Mouse (Mus musculus) forebrain, embryonic 14.5 days (tissue): Measurements from ENCODE around the gene Tmem143. TPM values are rescaled to one million over a fixed set of nuclear protein-coding genes. Genes with fewer than 3 reads are reported as not detected.

ENCODE experiments used
- ATAC-seq: fragments of 200-750 bp; cut with Nextera tagmentation; 2 replicates; pipeline ENCODE4 v1.8.0; 2017; ENCODE audit warnings: mild to moderate bottlenecking, moderate library complexity
- DNase-seq: peaks from one replicate; pipeline ENCODE4 v3.0.0-alpha.2; 2015; ENCODE audit warnings: low spot score
- H3K27ac ChIP-seq: fragments of 300-500 bp; sonication (generic); 2 replicates; pipeline ENCODE4 v1.5.1; 2014; ENCODE audit warnings: low read depth, mild to moderate bottlenecking, control low read depth, low read length, moderate library complexity
- H3K27me3 ChIP-seq: fragments of 300-500 bp; sonication (generic); replicated peaks from 2 replicates; pipeline ENCODE4 v1.6.1; 2014; ENCODE audit warnings: low read length, control low read depth, mixed read lengths; ENCODE audit not compliant: control insufficient read depth, insufficient read depth
- H3K36me3 ChIP-seq: fragments of 300-500 bp; sonication (generic); 2 replicates; pipeline ENCODE4 v1.6.1; 2014; ENCODE audit warnings: low read length, control low read depth; ENCODE audit not compliant: control insufficient read depth, insufficient read depth
- H3K4me1 ChIP-seq: fragments of 300-500 bp; sonication (generic); 2 replicates; pipeline ENCODE4 v1.6.1; 2014; ENCODE audit warnings: antibody characterized with exemption, low read length, control low read depth; ENCODE audit not compliant: control insufficient read depth, insufficient read depth
- H3K4me2 ChIP-seq: fragments of 300-500 bp; sonication (generic); 2 replicates; pipeline ENCODE4 v1.6.1; 2014; ENCODE audit warnings: mild to moderate bottlenecking, control low read depth, low read length
- H3K4me3 ChIP-seq: fragments of 300-500 bp; sonication (generic); 2 replicates; pipeline ENCODE4 v1.5.1; 2014; ENCODE audit warnings: low read depth, low read length, control low read depth
- H3K9ac ChIP-seq: fragments of 300-500 bp; sonication (generic); 2 replicates; pipeline ENCODE4 v1.6.1; 2014; ENCODE audit warnings: mild to moderate bottlenecking, low read length, control low read depth, moderate library complexity
- H3K9me3 ChIP-seq: fragments of 300-500 bp; sonication (generic); replicated peaks from 2 replicates; pipeline ENCODE4 v1.6.1; 2016; ENCODE audit warnings: low read length, control low read depth, mixed read lengths; ENCODE audit not compliant: control insufficient read depth
- WGBS: fragments of 180-500 bp; shearing (Covaris S2); extraction: QIAGEN DNeasy Blood & Tissue Kit; methylation state at CpG from one replicate; pipeline ENCODE4 v1.1.7; 2014; 5-methylcytosine and 5-hydroxymethylcytosine counted together
- polyA plus RNA-seq: library from polyadenylated mRNA; unstranded; fragments of >200 nt; fragmentation: Nextera tagmentation; extraction: Ambion mirVana; gene quantifications from 2 replicates; pipeline ENCODE4 v1.2.1, GENCODE M21; 2014

The Tmem143 gene
- polyA plus RNA-seq, 1 experiment from 2014 or later: 5.1 TPM

DNA sequence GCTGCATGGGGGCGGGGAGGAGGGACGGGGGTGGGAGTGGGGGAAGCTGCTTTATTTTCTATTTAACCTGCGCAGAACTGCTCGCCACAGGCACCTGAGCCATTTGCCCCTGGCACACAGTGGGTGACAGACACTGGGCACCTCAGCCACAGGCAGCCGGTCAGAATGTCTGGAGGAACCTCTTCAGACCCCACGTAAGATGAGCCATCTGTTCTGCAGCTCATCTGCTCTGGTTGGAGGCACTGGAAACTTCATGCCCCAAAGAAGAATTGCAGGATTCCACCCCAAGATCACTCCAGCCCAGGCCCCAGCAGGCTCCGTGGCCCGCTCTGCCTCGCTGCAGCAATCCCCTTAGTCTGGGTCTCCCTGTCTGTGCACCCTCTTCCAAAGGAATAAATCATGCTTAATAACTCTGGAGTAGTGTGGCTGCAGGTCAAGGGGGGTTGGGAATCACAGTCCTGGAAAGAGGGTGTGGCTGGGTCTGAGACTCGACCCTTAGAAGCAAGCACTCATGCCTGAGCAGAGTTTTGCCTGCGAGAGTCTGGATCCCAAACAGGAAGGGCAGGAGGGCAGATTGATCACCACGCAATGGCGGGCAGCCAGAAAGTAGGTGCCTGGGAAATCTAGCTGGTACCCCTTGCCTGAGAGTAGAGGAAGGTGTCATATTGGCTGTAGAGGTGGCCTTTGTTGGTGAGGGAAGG lies 20.4 kb downstream of the Tmem143 start:
- no peaks in the 10 kb centered on the region for H3K27me3 ChIP-seq
- H3K4me1 ChIP-seq: peaks cover 17% of the 10 kb centered on the region
- peak overlapping the region; percentile 23 for H3K4me3 ChIP-seq
- peak; percentile 49; the same call in 1 of the 2 replicates for ATAC-seq
- no peaks in the 10 kb centered on the region for H3K9me3 ChIP-seq
- H3K9ac ChIP-seq: peak overlapping the region; percentile 54
- DNase-seq: no peak
- H3K36me3 ChIP-seq: no peaks in the 10 kb centered on the region
- peak overlapping the region; percentile 50 for H3K4me2 ChIP-seq
- WGBS: 38% methylated on average over 12 of the region's 13 CpGs
- H3K27ac ChIP-seq: peak overlapping the region; percentile 87

DNA sequence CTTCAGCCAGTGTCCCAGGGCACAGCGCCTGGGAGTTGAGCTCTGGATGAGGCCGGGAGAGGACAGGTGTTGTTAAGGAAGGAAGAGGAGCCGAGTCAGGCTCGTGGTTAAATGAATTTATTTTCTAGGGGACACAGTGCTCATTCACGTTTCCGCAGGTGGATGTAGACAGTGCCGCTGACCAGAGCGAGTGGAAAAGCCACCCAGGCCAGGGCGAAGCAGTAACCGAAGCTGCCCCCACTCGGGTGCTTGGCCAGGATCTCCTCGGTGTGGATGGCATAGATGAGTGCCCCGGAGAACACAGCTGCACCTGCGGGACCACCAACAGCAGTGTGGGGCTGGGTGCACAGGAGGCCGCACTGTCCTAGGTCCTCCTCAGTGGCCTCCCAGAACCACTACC lies 21.2 kb downstream of the Tmem143 start:
- ATAC-seq (no peak), DNase-seq (no peak)
- Histone ChIP-seq H3K27me3 (no peaks in the 10 kb centered on the region), H3K4me1 (peaks cover 24% of the 10 kb centered on the region), H3K9ac (peak overlapping the region; percentile 32), H3K4me3 (no peak overlapping the region), H3K4me2 (no peak overlapping the region), H3K36me3 (no peaks in the 10 kb centered on the region), H3K9me3 (no peaks in the 10 kb centered on the region), H3K27ac (peak overlapping the region; percentile 87)
- WGBS: 87% methylated on average over 15 of the region's 15 CpGs

- no peak overlapping the region for H3K4me2 ChIP-seq
- no peak overlapping the region for H3K27ac ChIP-seq
- H3K27me3 ChIP-seq: no peaks in the 10 kb centered on the region
- ATAC-seq (no peak), DNase-seq (no peak)
- no peaks in the 10 kb centered on the region for H3K9me3 ChIP-seq
- no peaks in the 10 kb centered on the region for H3K36me3 ChIP-seq
- no peak overlapping the region for H3K9ac ChIP-seq
- WGBS: 72% methylated on average over 14 of the region's 14 CpGs
- peaks cover 24% of the 10 kb centered on the region for H3K4me1 ChIP-seq
- H3K4me3 ChIP-seq: no peak overlapping the region
These were observed 22.4 kb downstream of the Tmem143 start for GRCm38 (mm10) chr7:45919083-45919671.

DNA sequence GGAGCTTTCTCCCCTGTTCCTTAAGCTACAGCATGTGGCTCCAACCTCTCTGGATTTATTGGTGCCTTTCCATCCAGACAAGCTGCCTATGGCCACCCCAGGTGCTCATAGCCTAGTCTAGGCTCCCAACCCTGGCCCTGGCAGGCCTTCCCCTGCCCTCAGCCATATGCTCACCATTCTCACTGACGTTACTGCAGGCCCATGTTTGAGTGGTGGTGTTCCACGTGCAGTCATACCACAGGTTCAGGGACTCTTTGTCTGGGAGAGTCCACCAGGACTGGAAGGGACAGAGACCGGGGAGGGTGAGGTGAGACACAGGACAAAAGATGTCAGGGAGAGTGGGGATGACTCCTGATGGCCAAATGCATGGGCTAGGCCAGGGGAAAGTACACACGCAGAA lies 23.0 kb downstream of the Tmem143 start:
- no peak for DNase-seq
- Histone ChIP-seq H3K27ac (no peak overlapping the region; the same call in 1 of the 2 replicates), H3K9me3 (no peaks in the 10 kb centered on the region), H3K9ac (no peak overlapping the region), H3K36me3 (no peaks in the 10 kb centered on the region), H3K4me3 (no peak overlapping the region), H3K4me1 (peaks cover 24% of the 10 kb centered on the region), H3K27me3 (no peaks in the 10 kb centered on the region), H3K4me2 (no peak overlapping the region)
- WGBS: 79% methylated on average over 4 of the region's 4 CpGs
- no peak for ATAC-seq

GRCm38 (mm10) chr7:45920583-45921241 lies 24.0 kb downstream of the Tmem143 start:
- Histone ChIP-seq H3K36me3 (no peaks in the 10 kb centered on the region), H3K27me3 (no peaks in the 10 kb centered on the region), H3K9ac (no peak overlapping the region), H3K9me3 (no peaks in the 10 kb centered on the region), H3K4me1 (peaks cover 23% of the 10 kb centered on the region), H3K4me3 (no peak overlapping the region), H3K27ac (no peak overlapping the region), H3K4me2 (no peak overlapping the region)
- no peak for DNase-seq
- 55% methylated on average over 9 of the region's 9 CpGs for WGBS
- ATAC-seq: no peak

- Histone ChIP-seq H3K27me3 (no peaks in the 10 kb centered on the region), H3K27ac (no peak within 1 kb of the TSS), H3K36me3 (no peaks in the 10 kb centered on the region), H3K4me3 (no peak within 1 kb of the TSS), H3K4me1 (peaks cover 18% of the 10 kb centered on the region), H3K4me2 (no peak within 1 kb of the TSS), H3K9me3 (no peaks in the 10 kb centered on the region), H3K9ac (no peak within 1 kb of the TSS)
- WGBS: 49% methylated on average over 9 of the region's 9 CpGs
- ATAC-seq: no peak
- DNase-seq: no peak
These were observed 24.5 kb downstream of the Tmem143 start, which contains the start of gene Emp3 for GRCm38 (mm10) chr7:45921242-45921621. Emp3 (minus strand) TSS chr7:45921404.

DNA sequence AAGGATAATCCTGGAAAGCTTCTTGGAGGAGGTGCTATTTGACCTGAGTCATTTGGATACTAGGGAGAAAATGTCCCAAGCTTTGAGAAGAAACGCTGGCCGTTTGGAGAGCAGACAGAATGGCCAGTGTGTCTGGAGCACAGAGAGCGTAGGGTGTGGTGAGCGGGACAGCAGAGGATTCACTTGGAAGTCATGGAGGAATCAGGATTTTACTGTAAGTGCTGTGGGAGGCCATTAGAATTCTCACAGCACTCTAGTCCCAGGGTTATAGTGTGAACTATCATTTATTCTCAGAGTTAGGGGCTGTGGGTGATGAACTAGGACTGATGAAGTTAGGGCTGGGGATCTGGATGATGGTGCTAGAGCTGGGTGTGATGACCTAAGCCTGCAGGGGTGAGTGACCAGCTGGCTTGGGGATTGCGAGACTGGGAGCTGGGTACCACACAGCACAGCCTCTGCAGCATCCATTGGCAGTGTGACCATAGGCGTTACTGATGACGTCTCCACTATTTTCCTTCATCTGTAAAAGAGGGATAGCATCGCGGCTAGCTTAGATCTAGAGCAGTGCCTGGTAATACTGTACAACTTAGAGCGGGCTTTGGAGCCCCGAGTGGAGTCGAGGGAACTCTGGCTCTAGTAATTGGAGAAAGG lies 25.3 kb downstream of the Tmem143 start:
- no peaks in the 10 kb centered on the region for H3K36me3 ChIP-seq
- peaks cover 11% of the 10 kb centered on the region for H3K4me1 ChIP-seq
- H3K9ac ChIP-seq: no peak overlapping the region
- H3K9me3 ChIP-seq: no peaks in the 10 kb centered on the region
- no peaks in the 10 kb centered on the region for H3K27me3 ChIP-seq
- H3K4me2 ChIP-seq: peak overlapping the region; percentile 52; the same call in 1 of the 2 replicates
- WGBS: 91% methylated on average over 12 of the region's 12 CpGs
- no peak overlapping the region for H3K4me3 ChIP-seq
- ATAC-seq (no peak), DNase-seq (no peak)
- no peak overlapping the region for H3K27ac ChIP-seq

GRCm38 (mm10) chr7:45922928-45923761 lies 26.4 kb downstream of the Tmem143 start:
- Histone ChIP-seq H3K4me3 (peak overlapping the region; percentile 37), H3K36me3 (no peaks in the 10 kb centered on the region), H3K27ac (peak overlapping the region; percentile 63; the same call in 1 of the 2 replicates), H3K27me3 (no peaks in the 10 kb centered on the region), H3K4me1 (peaks cover 6% of the 10 kb centered on the region), H3K9ac (peak overlapping the region; percentile 53), H3K9me3 (no peaks in the 10 kb centered on the region), H3K4me2 (peak overlapping the region; percentile 52)
- peak; percentile 97 for DNase-seq
- ATAC-seq: peak; percentile 91
- WGBS: under 1% methylated on average over 37 of the region's 37 CpGs
